Mouse (Mus musculus) cerebellum, adult 2 months (tissue): ENCODE data around the gene Zmynd15. TPM values are rescaled to one million over a fixed set of nuclear protein-coding genes. Genes with fewer than 3 reads are reported as not detected.

Experiments used
- DNase-seq, 2 experiments: peaks; one replicate each; pipeline ENCODE4 v3.0.0; 2021
- H3K27ac ChIP-seq: fragments of 200-500 bp; 2 replicates; pipeline ENCODE4 v1.5.1; 2012; ENCODE audit warnings: low read length, control low read depth, inconsistent platforms; ENCODE audit not compliant: insufficient read depth
- H3K27me3 ChIP-seq: fragments of 200-500 bp; 2 replicates; pipeline ENCODE4 v1.6.1; 2012; ENCODE audit warnings: inconsistent platforms, mild to moderate bottlenecking, low read length, moderate library complexity; ENCODE audit not compliant: control insufficient read depth, insufficient read depth
- H3K4me1 ChIP-seq: fragments of 200-500 bp; 2 replicates; pipeline ENCODE4 v1.6.1; 2011; ENCODE audit warnings: low read length; ENCODE audit not compliant: control insufficient read depth, insufficient read depth
- H3K4me3 ChIP-seq: fragments of 200-500 bp; replicated peaks from 2 replicates; pipeline ENCODE3; 2011; ENCODE audit warnings: mild to moderate bottlenecking, low read depth, low read length, control low read depth; ENCODE audit not compliant: insufficient read depth
- CTCF ChIP-seq: fragments of 200-500 bp; IDR thresholded peaks from 2 replicates; pipeline ENCODE4 v1.5.1; 2011; ENCODE audit warnings: low read depth, mild to moderate bottlenecking, control low read depth, low read length, moderate library complexity, borderline replicate concordance; ENCODE audit not compliant: insufficient read depth
- POLR2A ChIP-seq: fragments of 200-500 bp; IDR thresholded peaks from 2 replicates; pipeline ENCODE4 v1.6.1; 2011; ENCODE audit warnings: low read length, control low read depth, borderline replicate concordance; ENCODE audit not compliant: insufficient read depth
- WGBS: fragments of 180-500 bp; shearing (Covaris S2); methylation state at CpG from one replicate; pipeline ENCODE4 v1.1.7; 2018; 5-methylcytosine and 5-hydroxymethylcytosine counted together
- polyA plus RNA-seq: library from polyadenylated mRNA; depleted of rRNA; stranded (reverse); fragments of >200 nt; gene quantifications from 2 replicates; pipeline ENCODE4 v1.2.3, GENCODE M21; 2012; rRNA removed

Gene Zmynd15
- polyA plus RNA-seq, 1 experiment = 0.21 TPM

DNA sequence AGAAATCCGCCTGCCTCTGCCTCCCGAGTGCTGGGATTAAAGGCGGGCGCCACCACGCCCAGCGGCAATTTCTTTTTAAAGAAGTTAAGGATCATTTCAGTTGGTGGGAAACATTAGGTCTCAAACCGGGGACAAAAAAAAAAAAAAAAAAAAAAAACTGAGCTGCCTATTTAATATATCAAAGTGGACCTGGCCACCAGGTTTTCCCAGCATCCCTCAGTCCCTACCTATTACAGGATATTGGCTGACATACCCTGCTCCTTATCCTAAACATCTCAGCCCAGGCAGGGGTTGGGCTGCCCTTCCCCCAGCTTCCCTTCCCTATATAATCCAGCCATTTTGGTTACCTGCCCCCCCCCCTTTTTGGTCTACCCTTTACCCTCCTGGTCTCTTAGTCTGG, 52.6 kb downstream of the Zmynd15 start:
- no peak for TF ChIP-seq POLR2A
- no peak for TF ChIP-seq CTCF
- H3K4me1 ChIP-seq = no peaks in the 10 kb centered on the region
- H3K4me3 ChIP-seq = no peak overlapping the region

DNA sequence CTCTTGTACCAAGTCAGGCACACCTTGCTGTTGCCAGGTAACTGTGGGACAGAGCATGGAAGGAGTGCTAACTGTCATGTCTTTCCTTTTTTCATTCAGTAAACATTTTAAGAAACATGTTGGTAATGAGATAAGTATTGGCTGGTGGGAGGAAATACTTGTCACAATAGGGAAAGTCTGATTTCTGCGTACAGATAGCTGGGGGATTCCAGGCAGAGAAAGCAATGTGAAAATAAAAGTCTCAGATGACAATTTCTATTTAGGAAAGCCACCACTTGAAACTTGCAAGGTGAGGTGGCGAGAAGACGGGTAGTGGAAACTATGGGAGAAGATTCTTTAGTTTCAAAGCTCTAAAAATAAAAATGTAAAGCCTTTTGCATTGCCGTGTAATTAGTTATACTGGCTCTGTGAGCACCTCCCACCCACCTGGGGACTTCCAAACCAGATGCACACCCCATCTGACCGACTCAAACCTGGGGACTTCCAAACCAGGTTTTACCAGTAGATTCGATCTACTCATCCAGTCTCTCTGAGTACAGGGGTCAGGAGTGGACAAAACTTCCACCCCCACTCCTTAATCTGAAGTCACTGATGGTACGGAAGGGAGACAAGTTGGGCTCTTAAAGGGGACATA, 53.6 kb downstream of the Zmynd15 start:
- TF ChIP-seq CTCF (no peak), POLR2A (no peak)
- Histone ChIP-seq H3K4me3 (no peak overlapping the region), H3K27ac (no peak overlapping the region), H3K27me3 (no peaks in the 10 kb centered on the region), H3K4me1 (no peaks in the 10 kb centered on the region)
- 79% methylated on average over 7 of the region's 7 CpGs for WGBS
- DNase-seq = no peak

More for the DNA sequence above, 52.6 kb downstream of the Zmynd15 start:
- Histone ChIP-seq H3K27me3 (no peaks in the 10 kb centered on the region), H3K27ac (no peak overlapping the region)
- DNase-seq = no peak
- 87% methylated on average over 7 of the region's 7 CpGs for WGBS

GRCm38 (mm10) chr11:70513520-70513919, 54.3 kb downstream of the Zmynd15 start:
- H3K27ac ChIP-seq = no peak overlapping the region
- H3K27me3 ChIP-seq = no peaks in the 10 kb centered on the region
- no peaks in the 10 kb centered on the region for H3K4me1 ChIP-seq
- no peak overlapping the region for H3K4me3 ChIP-seq
- DNase-seq = no peak
- WGBS = 14% methylated on average over 11 of the region's 11 CpGs
- no peak for TF ChIP-seq CTCF
- TF ChIP-seq POLR2A = no peak

DNA sequence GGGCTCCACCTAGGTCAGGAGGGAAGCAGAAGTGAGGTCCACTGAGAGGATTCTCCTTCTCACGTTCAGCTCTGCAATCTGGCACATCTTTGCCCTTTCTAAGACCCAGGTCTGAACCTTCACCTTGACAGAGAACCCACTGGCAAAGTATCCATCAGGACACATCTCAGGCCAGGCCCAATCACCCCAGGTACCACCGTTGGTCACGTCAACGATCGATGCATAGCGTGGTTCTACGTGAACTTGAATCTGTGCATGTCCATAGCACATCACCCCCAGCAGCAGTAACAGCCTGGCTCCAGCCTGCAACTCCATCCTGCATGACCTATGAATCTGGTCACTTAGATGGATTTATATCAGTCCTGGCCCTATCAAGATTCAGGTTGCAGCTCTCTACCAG, 55.1 kb downstream of the Zmynd15 start, which contains the start of gene Vmo1:
TSS of gene Vmo1 (minus strand) at position 329 of the 400 bp plus-strand sequence.
- no peak within 1 kb of the TSS for H3K27ac ChIP-seq
- DNase-seq = no peak
- 87% methylated on average over 7 of the region's 7 CpGs for WGBS
- H3K4me3 ChIP-seq = no peak within 1 kb of the TSS
- no peaks in the 10 kb centered on the region for H3K4me1 ChIP-seq
- no peak for TF ChIP-seq CTCF
- TF ChIP-seq POLR2A = no peak
- no peaks in the 10 kb centered on the region for H3K27me3 ChIP-seq

Other genes starting within 250 kb of the Zmynd15 start
- 209 and 244 TPM in 2 replicates for gene Slc16a11, start 246.7 kb upstream of the Zmynd15 start, polyA plus RNA-seq
- gene Slc16a13, start 238.4 kb upstream of the Zmynd15 start, polyA plus RNA-seq = 8.8 and 11.3 TPM in 2 replicates
- gene Bcl6b, start 229.6 kb upstream of the Zmynd15 start, polyA plus RNA-seq = 1.1 and 1.4 TPM in 2 replicates
- gene 0610010K14Rik, start 221.5 kb upstream of the Zmynd15 start, polyA plus RNA-seq = 94.0 and 96.5 TPM in 2 replicates
- gene Gm21988, start 219.6 kb upstream of the Zmynd15 start, polyA plus RNA-seq = 9.7 and 10.3 TPM in 2 replicates
- 359 TPM in 2 replicates for gene Rnasek, start 219.6 kb upstream of the Zmynd15 start, polyA plus RNA-seq
- 1.1 and 1.2 TPM in 2 replicates for gene Alox12, start 204.1 kb upstream of the Zmynd15 start, polyA plus RNA-seq
- gene Alox12e, start 136.8 kb upstream of the Zmynd15 start, polyA plus RNA-seq = not detected in 2 replicates
- 0.05 TPM in 1 of 2 replicates, not detected in the other for gene Alox15, start 107.4 kb upstream of the Zmynd15 start, polyA plus RNA-seq
- gene Pelp1, start 49.4 kb upstream of the Zmynd15 start, polyA plus RNA-seq = 18.3 and 20.1 TPM in 2 replicates
- gene Arrb2, start 26.8 kb upstream of the Zmynd15 start, polyA plus RNA-seq = 70.5 and 79.7 TPM in 2 replicates
- gene Med11, start 7.5 kb upstream of the Zmynd15 start, polyA plus RNA-seq = 20.4 and 20.5 TPM in 2 replicates
- gene Cxcl16, start 551 bp downstream of the Zmynd15 start, polyA plus RNA-seq = 1.8 and 2.6 TPM in 2 replicates
- 0.54 TPM in 2 replicates for gene Tm4sf5, start 45.8 kb downstream of the Zmynd15 start, polyA plus RNA-seq
- gene Vmo1, start 55.2 kb downstream of the Zmynd15 start, polyA plus RNA-seq = 0.30 TPM in 1 of 2 replicates, not detected in the other
- gene Gltpd2, start 59.8 kb downstream of the Zmynd15 start, polyA plus RNA-seq = 0.11 TPM in 1 of 2 replicates, not detected in the other
- 319 TPM in 2 replicates for gene Psmb6, start 65.9 kb downstream of the Zmynd15 start, polyA plus RNA-seq
- gene Gm40193, start 73.5 kb downstream of the Zmynd15 start, polyA plus RNA-seq = not detected in 2 replicates
- 19.2 and 21.3 TPM in 2 replicates for gene Pld2, start 80.6 kb downstream of the Zmynd15 start, polyA plus RNA-seq
- gene Mink1, start 103.4 kb downstream of the Zmynd15 start, polyA plus RNA-seq = 222 and 224 TPM in 2 replicates
- not detected in 2 replicates for gene 4930544D05Rik, start 156.4 kb downstream of the Zmynd15 start, polyA plus RNA-seq
- 0.10 and 0.25 TPM in 2 replicates for gene Chrne, start 159.8 kb downstream of the Zmynd15 start, polyA plus RNA-seq
- not detected in 2 replicates for gene Gp1ba, start 179.7 kb downstream of the Zmynd15 start, polyA plus RNA-seq
- 143 and 152 TPM in 2 replicates for gene Rnf167, start 187.8 kb downstream of the Zmynd15 start, polyA plus RNA-seq
- gene Slc25a11, start 188.0 kb downstream of the Zmynd15 start, polyA plus RNA-seq = 184 and 191 TPM in 2 replicates
- 289 and 305 TPM in 2 replicates for gene Pfn1, start 195.2 kb downstream of the Zmynd15 start, polyA plus RNA-seq
- gene Eno3, start 197.8 kb downstream of the Zmynd15 start, polyA plus RNA-seq = 35.0 and 35.9 TPM in 2 replicates
- 84.3 and 93.2 TPM in 2 replicates for gene Spag7, start 210.0 kb downstream of the Zmynd15 start, polyA plus RNA-seq
- gene Camta2, start 228.7 kb downstream of the Zmynd15 start, polyA plus RNA-seq = 108 TPM in 2 replicates
- gene Inca1, start 240.7 kb downstream of the Zmynd15 start, polyA plus RNA-seq = 4.0 and 4.6 TPM in 2 replicates
- gene Kif1c, start 241.1 kb downstream of the Zmynd15 start, polyA plus RNA-seq = 55.9 and 65.6 TPM in 2 replicates